Mouse (Mus musculus): ENCODE measurements around the gene Selenbp2. TPM values are rescaled to one million over a fixed set of nuclear protein-coding genes. Genes with fewer than 3 reads are reported as not detected.
"Not testable (repeated sequence)": the region's sequence is repeated elsewhere in the genome, so short reads cannot be mapped to it uniquely, and the experiment has no call there.

Selenbp2 gene
- polyA plus RNA-seq, 1 experiment from 2014 or later = 8.9 TPM

- not testable (repeated sequence) for ATAC-seq (ENCODE audit: low read depth); H3K9ac ChIP-seq (ENCODE audit: low read length); H3K4me2 ChIP-seq (ENCODE audit: low read depth, low read length); H3K27ac ChIP-seq (ENCODE audit: low read length); H3K4me3 ChIP-seq (ENCODE audit: low read length); H3K27me3 ChIP-seq (ENCODE audit: control insufficient read depth, insufficient read depth, low read depth, low read length); H3K36me3 ChIP-seq (ENCODE audit: control insufficient read depth, insufficient read depth, low read length); H3K4me1 ChIP-seq (replicated peaks; ENCODE audit: control insufficient read depth, insufficient read depth, low read length); H3K9me3 ChIP-seq (ENCODE audit: control insufficient read depth, low read length)
- 19% methylated on average over 3 of the region's 3 CpGs for whole genome bisulfite sequencing
Observed at GRCm38 (mm10) chr3:94703364-94703763, 10.0 kb downstream of the Selenbp2 start.

GRCm38 (mm10) chr3:94710591-94710990 is 17.2 kb downstream of the Selenbp2 start:
- H3K27ac ChIP-seq (ENCODE audit: low read length); H3K4me1 ChIP-seq (replicated peaks; ENCODE audit: control insufficient read depth, insufficient read depth, low read length); H3K9me3 ChIP-seq (ENCODE audit: control insufficient read depth, low read length); H3K9ac ChIP-seq (ENCODE audit: low read length); H3K27me3 ChIP-seq (ENCODE audit: control insufficient read depth, insufficient read depth, low read depth, low read length); H3K4me3 ChIP-seq (ENCODE audit: low read length); H3K36me3 ChIP-seq (ENCODE audit: control insufficient read depth, insufficient read depth, low read length); H3K4me2 ChIP-seq (ENCODE audit: low read depth, low read length): not testable (repeated sequence)
- peak; percentile 56 for ATAC-seq (ENCODE audit: low read depth)

GRCm38 (mm10) chr3:94713424-94713823 is 20.1 kb downstream of the Selenbp2 start:
- not testable (repeated sequence) for H3K4me2 ChIP-seq (ENCODE audit: low read depth, low read length); ATAC-seq (ENCODE audit: low read depth); H3K9me3 ChIP-seq (ENCODE audit: control insufficient read depth, low read length); H3K9ac ChIP-seq (ENCODE audit: low read length); H3K27ac ChIP-seq (ENCODE audit: low read length); H3K4me3 ChIP-seq (ENCODE audit: low read length); H3K36me3 ChIP-seq (ENCODE audit: control insufficient read depth, insufficient read depth, low read length); H3K4me1 ChIP-seq (replicated peaks; ENCODE audit: control insufficient read depth, insufficient read depth, low read length); H3K27me3 ChIP-seq (ENCODE audit: control insufficient read depth, insufficient read depth, low read depth, low read length)
- 79% methylated on average over 3 of the region's 3 CpGs for WGBS

- H3K9ac ChIP-seq (ENCODE audit: low read length); H3K36me3 ChIP-seq (ENCODE audit: control insufficient read depth, insufficient read depth, low read length); H3K4me2 ChIP-seq (ENCODE audit: low read depth, low read length); H3K4me3 ChIP-seq (ENCODE audit: low read length); H3K9me3 ChIP-seq (ENCODE audit: control insufficient read depth, low read length); H3K27ac ChIP-seq (ENCODE audit: low read length); H3K27me3 ChIP-seq (ENCODE audit: control insufficient read depth, insufficient read depth, low read depth, low read length); H3K4me1 ChIP-seq (replicated peaks; ENCODE audit: control insufficient read depth, insufficient read depth, low read length): not testable (repeated sequence)
- ATAC-seq (ENCODE audit: low read depth) = peak; percentile 79; the same call in 1 of the 2 replicates
- 17% methylated on average over 1 of the region's 1 CpGs for WGBS
Observed at GRCm38 (mm10) chr3:94718253-94718652, 24.9 kb downstream of the Selenbp2 start.

GRCm38 (mm10) chr3:94723637-94724036 is 30.3 kb downstream of the Selenbp2 start:
- not testable (repeated sequence) for H3K27me3 ChIP-seq (ENCODE audit: control insufficient read depth, insufficient read depth, low read depth, low read length); H3K4me2 ChIP-seq (ENCODE audit: low read depth, low read length); H3K36me3 ChIP-seq (ENCODE audit: control insufficient read depth, insufficient read depth, low read length); H3K4me1 ChIP-seq (replicated peaks; ENCODE audit: control insufficient read depth, insufficient read depth, low read length); H3K4me3 ChIP-seq (ENCODE audit: low read length); H3K9me3 ChIP-seq (ENCODE audit: control insufficient read depth, low read length); H3K9ac ChIP-seq (ENCODE audit: low read length); ATAC-seq (ENCODE audit: low read depth); H3K27ac ChIP-seq (ENCODE audit: low read length)
- 16% methylated on average over 2 of the region's 2 CpGs for WGBS

GRCm38 (mm10) chr3:94745691-94746090 is 52.3 kb downstream of the Selenbp2 start:
- 93% methylated on average over 17 of the region's 17 CpGs for WGBS
- no peak for ATAC-seq (ENCODE audit: low read depth)
- H3K4me3 ChIP-seq (ENCODE audit: low read length) = no peak overlapping the region

More at GRCm38 (mm10) chr3:94745691-94746090, 52.3 kb downstream of the Selenbp2 start:
- Histone ChIP-seq H3K27ac (ENCODE audit: low read length) (no peak overlapping the region), H3K4me1 (replicated peaks; ENCODE audit: control insufficient read depth, insufficient read depth, low read length) (no peaks in the 10 kb centered on the region), H3K4me2 (ENCODE audit: low read depth, low read length) (no peak overlapping the region), H3K9ac (ENCODE audit: low read length) (no peak overlapping the region), H3K36me3 (ENCODE audit: control insufficient read depth, insufficient read depth, low read length) (no peaks in the 10 kb centered on the region), H3K9me3 (ENCODE audit: control insufficient read depth, low read length) (no peaks in the 10 kb centered on the region), H3K27me3 (ENCODE audit: control insufficient read depth, insufficient read depth, low read depth, low read length) (no peaks in the 10 kb centered on the region)

Other genes with a start within 250 kb of the Selenbp2 start
- gene Oaz3, start 249.6 kb upstream of the Selenbp2 start, polyA plus RNA-seq (2015; fragmentation: Nextera tagmentation; extraction: Ambion mirVana) = 0.31 and 0.49 TPM in 2 replicates
- 2.3 and 3.3 TPM in 2 replicates for gene Celf3, start 215.3 kb upstream of the Selenbp2 start, polyA plus RNA-seq (2015; fragmentation: Nextera tagmentation; extraction: Ambion mirVana)
- 16.1 and 28.1 TPM in 2 replicates for gene Riiad1, start 213.2 kb upstream of the Selenbp2 start, polyA plus RNA-seq (2015; fragmentation: Nextera tagmentation; extraction: Ambion mirVana)
- 38.6 and 45.6 TPM in 2 replicates for gene Snx27, start 110.8 kb upstream of the Selenbp2 start, polyA plus RNA-seq (2015; fragmentation: Nextera tagmentation; extraction: Ambion mirVana)
- not detected in 2 replicates for gene Gm10972, start 50.4 kb upstream of the Selenbp2 start, polyA plus RNA-seq (2015; fragmentation: Nextera tagmentation; extraction: Ambion mirVana)
- gene Tuft1, start 34.7 kb upstream of the Selenbp2 start, polyA plus RNA-seq (2015; fragmentation: Nextera tagmentation; extraction: Ambion mirVana) = 10.9 and 11.9 TPM in 2 replicates
- gene Cgn, start 92.9 kb downstream of the Selenbp2 start, polyA plus RNA-seq (2015; fragmentation: Nextera tagmentation; extraction: Ambion mirVana) = 33.6 and 37.7 TPM in 2 replicates
- gene Pogz, start 144.0 kb downstream of the Selenbp2 start, polyA plus RNA-seq (2015; fragmentation: Nextera tagmentation; extraction: Ambion mirVana) = 14.6 and 16.9 TPM in 2 replicates
- 306 and 339 TPM in 2 replicates for gene Psmb4, start 193.4 kb downstream of the Selenbp2 start, polyA plus RNA-seq (2015; fragmentation: Nextera tagmentation; extraction: Ambion mirVana)
- gene Selenbp1, start 239.5 kb downstream of the Selenbp2 start, polyA plus RNA-seq (2015; fragmentation: Nextera tagmentation; extraction: Ambion mirVana) = 341 and 430 TPM in 2 replicates